Mouse (Mus musculus): Measurements from ENCODE around the gene Gys1. TPM values are rescaled to one million over a fixed set of nuclear protein-coding genes. Genes with fewer than 3 reads are reported as not detected.

Gys1 gene
- 11.4 and 11.8 TPM in 2 replicates for polyA plus RNA-seq (2012; ENCODE audit: low replicate concordance)

DNA sequence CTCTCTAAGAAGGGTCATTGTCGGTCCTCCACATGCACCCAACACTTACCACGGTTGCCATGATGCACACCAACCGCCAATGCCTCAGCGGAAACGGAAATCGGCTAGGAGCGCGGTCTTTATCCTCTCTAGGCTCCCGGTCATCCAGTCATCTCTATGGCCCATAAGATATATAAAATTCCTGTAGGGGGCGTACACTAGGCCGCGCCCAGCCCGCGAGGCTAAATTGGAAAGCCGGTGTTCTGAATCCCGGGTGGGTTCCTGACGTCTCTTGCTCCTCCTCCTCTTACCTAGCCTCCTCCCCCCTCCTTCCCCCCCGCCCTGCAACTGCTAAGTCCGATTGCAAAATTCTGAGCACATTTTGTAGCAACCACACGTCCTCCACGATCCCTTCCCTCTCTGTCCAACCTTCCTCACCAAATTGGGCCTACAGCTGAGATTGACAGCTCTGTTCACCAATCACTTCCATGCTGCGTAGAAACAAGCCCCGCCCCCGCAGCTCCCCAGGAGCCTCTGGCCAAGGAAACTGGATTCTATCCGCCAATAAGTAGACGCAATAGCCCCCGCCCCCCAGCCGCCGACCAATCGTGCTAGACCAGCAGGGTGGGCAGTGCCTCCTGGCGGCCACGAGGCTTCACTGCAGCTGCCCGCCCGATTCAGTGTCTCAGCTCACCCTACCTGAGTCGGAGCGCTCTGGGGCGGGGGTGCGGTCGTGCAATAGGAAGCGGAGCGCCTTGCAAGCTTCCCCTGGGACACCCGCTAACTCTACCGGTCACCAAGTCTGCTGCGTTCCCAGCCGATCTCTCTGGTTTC, at the start of gene Gys1:
TSS of gene Gys1 (plus strand) at position 642 of the 813 bp plus-strand sequence.

GRCm38 (mm10) chr7:45395578-45396336, 38.9 kb upstream of the Gys1 start, which contains the start of gene Snrnp70:
TSS of gene Snrnp70 (minus strand) at chr7:45395742.

DNA sequence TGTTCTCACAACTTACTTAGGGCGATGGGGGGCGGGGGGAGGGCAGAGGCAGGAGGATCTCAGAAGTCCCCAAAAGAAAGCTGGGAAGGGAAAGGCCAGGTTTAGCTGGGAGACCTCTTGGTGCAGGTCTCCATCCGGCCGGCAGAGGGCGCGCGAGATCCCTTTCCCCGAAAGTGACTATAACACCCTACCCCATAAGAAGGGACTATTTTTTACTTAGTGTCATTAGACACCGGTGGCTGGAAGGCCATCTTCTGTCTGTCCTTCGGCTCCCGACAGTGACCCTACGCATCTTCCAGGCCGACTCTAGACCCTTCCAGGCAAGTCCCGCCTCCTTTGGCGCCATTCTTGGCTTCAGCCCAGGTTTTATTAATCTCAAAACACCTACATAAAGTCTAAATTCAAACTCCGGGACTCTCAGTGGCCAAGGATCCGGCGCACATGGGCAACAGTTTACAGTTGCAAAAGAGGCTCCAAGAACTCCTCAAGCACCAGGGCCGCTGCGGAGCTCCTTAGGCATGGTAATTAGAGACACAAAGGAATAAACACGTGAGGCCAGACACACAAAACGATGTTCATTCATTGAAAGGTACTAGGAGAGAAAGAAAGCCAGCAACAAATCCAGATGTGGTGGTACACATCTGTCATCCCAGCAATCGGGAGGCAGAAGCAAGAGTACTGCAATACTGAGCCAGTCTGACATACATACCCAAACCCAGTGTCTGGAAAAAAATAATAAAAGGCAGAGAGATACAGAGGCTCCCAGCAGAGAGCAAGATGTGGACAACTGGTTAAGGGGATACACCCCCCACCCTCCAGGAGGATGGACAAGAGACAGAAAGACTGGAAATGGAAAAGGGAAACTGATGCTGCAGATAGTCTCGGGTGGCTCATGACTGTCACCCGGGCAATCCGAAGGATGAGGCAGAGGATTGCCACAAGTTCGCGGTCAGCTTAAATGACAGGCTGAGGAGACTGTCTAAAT, 29.3 kb upstream of the Gys1 start, which contains the start of gene Kcna7:
TSS of gene Kcna7 (plus strand) at position 563 of the 985 bp plus-strand sequence.

DNA sequence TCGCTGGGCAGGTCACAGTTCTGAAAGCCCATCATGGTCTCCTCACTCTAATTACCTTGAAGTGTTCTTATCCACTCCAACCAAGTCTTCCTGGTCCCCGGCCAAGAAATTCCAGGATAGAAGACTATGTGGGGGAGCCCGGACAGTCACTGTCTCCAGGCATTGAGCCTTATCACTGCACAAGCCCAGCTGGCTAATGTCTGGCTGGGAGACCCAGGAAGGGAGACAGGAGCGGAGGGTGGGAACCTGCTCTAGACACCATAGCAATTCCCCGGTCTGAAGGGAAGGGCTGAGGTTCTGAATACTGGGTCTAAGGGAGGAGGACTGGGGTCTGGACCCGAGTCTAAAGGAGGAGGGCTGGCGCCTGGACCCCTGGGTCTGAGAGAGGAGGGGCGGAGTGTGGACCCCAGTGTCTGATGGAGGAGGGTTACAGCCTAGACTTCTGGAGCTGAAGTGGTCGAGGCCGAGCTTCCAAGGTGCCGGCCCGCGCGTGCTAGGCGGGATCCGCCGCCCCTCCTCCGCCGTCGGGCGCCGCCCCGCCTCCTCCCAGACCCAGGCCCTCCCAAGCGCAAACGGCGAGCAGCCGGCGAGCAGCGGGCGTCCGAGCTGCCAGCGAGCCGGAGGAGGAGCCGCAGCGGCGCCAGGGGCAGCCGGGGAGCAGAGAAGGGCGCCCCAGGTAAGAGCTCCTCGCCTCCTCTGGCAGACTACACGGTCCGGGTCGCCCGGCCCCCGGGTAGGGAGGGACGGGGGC, 21.4 kb upstream of the Gys1 start, which contains the start of gene Ntf5:
TSS of gene Ntf5 (plus strand) at position 583 of the 751 bp plus-strand sequence.

DNA sequence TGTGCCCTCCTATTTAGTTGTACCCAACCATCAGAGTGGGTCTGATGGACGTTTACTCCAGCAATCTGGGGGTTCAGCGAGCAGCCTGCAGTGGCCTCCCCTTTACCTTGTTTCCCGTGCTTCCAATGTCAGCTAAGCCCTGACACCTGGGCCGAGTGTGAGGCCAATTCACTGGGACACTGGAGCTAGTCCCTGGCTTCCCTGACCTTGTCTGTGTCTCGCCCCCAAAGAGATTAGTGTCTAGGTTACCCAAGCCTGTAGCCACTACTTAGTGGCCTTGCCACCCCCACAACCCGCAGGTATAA, 14.1 kb upstream of the Gys1 start, which contains the start of gene Lhb:
TSS of gene Lhb (plus strand) at position 206 of the 305 bp plus-strand sequence.

DNA sequence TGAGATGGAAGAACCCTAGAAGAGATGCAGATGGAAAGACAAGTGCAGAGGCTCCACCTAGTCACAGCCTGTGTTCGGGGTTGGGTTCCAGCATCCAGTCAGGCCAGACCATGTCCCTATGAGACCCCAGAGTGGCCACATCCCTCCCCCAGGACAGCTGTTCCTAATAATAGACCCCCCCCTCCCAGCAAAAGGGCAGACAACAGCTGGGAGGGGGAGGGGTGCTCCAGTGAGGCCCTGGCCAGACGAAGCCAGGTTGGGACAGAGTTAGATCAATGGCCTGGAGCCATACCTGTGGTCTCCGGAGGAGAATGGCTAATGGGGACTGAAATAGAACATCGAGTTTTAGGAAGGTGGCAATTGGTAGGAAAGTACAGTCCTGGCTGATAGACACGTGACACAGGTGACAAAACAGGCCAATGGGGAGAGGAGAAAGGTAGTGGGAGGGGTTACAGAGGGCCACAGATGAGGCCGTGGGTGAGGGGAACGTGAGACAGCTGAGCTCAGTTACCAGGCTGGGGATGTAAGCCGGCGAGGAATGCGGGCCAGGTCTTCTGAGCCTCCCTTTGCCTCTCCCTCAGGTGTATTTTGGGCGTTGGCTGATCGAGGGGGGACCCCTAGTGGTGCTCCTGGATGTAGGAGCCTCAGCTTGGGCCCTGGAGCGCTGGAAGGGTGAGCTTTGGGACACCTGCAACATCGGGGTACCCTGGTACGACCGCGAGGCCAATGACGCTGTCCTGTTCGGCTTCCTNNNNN, 3.1 kb downstream of the Gys1 start, which contains the start of gene Ruvbl2:
TSS of gene Ruvbl2 (minus strand) at position 576 of the 756 bp plus-strand sequence.

GRCm38 (mm10) chr7:45459564-45460140, 25.0 kb downstream of the Gys1 start, which contains the start of gene Ftl1:
TSS of gene Ftl1 (minus strand) at chr7:45459884.

DNA sequence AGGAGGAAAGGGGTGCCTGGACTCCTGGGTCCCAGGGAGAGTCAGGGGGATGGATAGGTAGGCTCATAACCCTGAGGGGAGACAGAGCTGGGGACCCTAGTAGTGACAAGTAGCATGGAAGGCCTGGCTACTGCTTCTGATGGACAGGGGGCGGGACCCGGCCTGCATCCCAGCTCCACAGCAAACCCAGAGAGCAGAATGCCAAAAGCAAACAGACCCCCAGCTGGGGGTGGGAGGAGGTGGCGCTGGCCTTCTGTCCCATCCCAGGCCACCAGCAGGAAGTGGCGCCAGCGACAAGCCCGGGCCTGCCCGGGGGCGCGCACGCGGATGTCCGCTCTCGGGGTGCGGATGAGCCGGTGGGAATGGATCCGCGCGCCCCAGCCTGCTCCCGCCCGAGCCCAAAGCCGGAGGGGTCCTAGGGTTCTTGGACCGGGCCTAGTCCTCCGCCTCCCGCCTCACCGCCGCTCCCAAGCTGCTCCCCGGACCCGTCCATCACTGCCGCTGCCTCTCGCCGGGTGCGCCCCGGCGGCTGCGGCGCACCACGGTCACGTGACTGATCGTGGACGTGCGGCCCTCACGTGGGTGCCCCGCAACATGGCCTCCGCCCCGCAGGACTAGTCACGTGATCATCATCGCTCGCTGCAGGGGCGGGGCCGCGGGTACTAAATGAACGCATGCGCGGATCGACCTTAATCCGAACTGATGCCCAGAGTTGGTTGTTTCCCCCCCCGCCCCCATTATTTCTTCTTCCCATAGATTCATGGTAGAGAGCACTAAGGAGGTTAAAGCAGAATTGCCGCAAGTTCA, 31.8 kb downstream of the Gys1 start, which contains the start of gene Bax:
TSS of gene Bax (minus strand) at position 616 of the 807 bp plus-strand sequence.

GRCm38 (mm10) chr7:45481374-45481927, 46.8 kb downstream of the Gys1 start, which contains the start of gene Tulp2:
TSS of gene Tulp2 (plus strand) at chr7:45481877.

GRCm38 (mm10) chr7:45486761-45487415, 52.2 kb downstream of the Gys1 start, which contains the start of gene Gm45808:
TSS of gene Gm45808 (minus strand) at chr7:45486811.

GRCm38 (mm10) chr7:45488293-45489204, 53.9 kb downstream of the Gys1 start, which contains the start of gene Dhdh:
TSS of gene Dhdh (minus strand) at chr7:45488805.

Other genes starting within 250 kb of the Gys1 start
- gene Ccdc155, start 230.0 kb upstream of the Gys1 start, polyA plus RNA-seq (2012; ENCODE audit: low replicate concordance) = 1.1 and 1.2 TPM in 2 replicates
- gene Dkkl1, start 222.7 kb upstream of the Gys1 start, polyA plus RNA-seq (2012; ENCODE audit: low replicate concordance) = 46.7 and 92.2 TPM in 2 replicates
- gene Tead2, start 219.1 kb upstream of the Gys1 start, polyA plus RNA-seq (2012; ENCODE audit: low replicate concordance) = 1.1 and 1.3 TPM in 2 replicates
- gene Cd37, start 195.7 kb upstream of the Gys1 start, polyA plus RNA-seq (2012; ENCODE audit: low replicate concordance) = 162 and 431 TPM in 2 replicates
- gene Slc6a16, start 193.8 kb upstream of the Gys1 start, polyA plus RNA-seq (2012; ENCODE audit: low replicate concordance) = not detected in 2 replicates
- gene Slc6a21, start 157.3 kb upstream of the Gys1 start, polyA plus RNA-seq (2012; ENCODE audit: low replicate concordance) = 0.11 TPM in 1 of 2 replicates, not detected in the other
- gene Trpm4, start 101.1 kb upstream of the Gys1 start, polyA plus RNA-seq (2012; ENCODE audit: low replicate concordance) = 1.2 and 1.4 TPM in 2 replicates
- not detected in 2 replicates for gene Hrc, start 99.6 kb upstream of the Gys1 start, polyA plus RNA-seq (2012; ENCODE audit: low replicate concordance)
- 2.6 and 3.4 TPM in 2 replicates for gene Ppfia3, start 67.8 kb upstream of the Gys1 start, polyA plus RNA-seq (2012; ENCODE audit: low replicate concordance)
- 0.80 TPM in 1 of 2 replicates, not detected in the other for gene Lin7b, start 64.3 kb upstream of the Gys1 start, polyA plus RNA-seq (2012; ENCODE audit: low replicate concordance)
- 650 and 741 TPM in 2 replicates for gene Snrnp70, start 39.1 kb upstream of the Gys1 start, polyA plus RNA-seq (2012; ENCODE audit: low replicate concordance)
- gene Kcna7, start 29.2 kb upstream of the Gys1 start, polyA plus RNA-seq (2012; ENCODE audit: low replicate concordance) = not detected in 2 replicates
- gene Ntf5, start 21.1 kb upstream of the Gys1 start, polyA plus RNA-seq (2012; ENCODE audit: low replicate concordance) = not detected in 2 replicates
- not detected in 2 replicates for gene Lhb, start 14.0 kb upstream of the Gys1 start, polyA plus RNA-seq (2012; ENCODE audit: low replicate concordance)
- gene Ruvbl2, start 3.3 kb downstream of the Gys1 start, polyA plus RNA-seq (2012; ENCODE audit: low replicate concordance) = 293 and 559 TPM in 2 replicates
- 5,681 and 8,825 TPM in 2 replicates for gene Ftl1, start 25.0 kb downstream of the Gys1 start, polyA plus RNA-seq (2012; ENCODE audit: low replicate concordance)
- gene Bax, start 32.1 kb downstream of the Gys1 start, polyA plus RNA-seq (2012; ENCODE audit: low replicate concordance) = 180 and 264 TPM in 2 replicates
- 0.27 and 0.61 TPM in 2 replicates for gene Tulp2, start 47.0 kb downstream of the Gys1 start, polyA plus RNA-seq (2012; ENCODE audit: low replicate concordance)
- gene Gm45808, start 52.0 kb downstream of the Gys1 start, polyA plus RNA-seq (2012; ENCODE audit: low replicate concordance) = not detected in 2 replicates
- gene Dhdh, start 54.0 kb downstream of the Gys1 start, polyA plus RNA-seq (2012; ENCODE audit: low replicate concordance) = 0.83 and 1.7 TPM in 2 replicates
- 344 and 572 TPM in 2 replicates for gene Nucb1, start 75.6 kb downstream of the Gys1 start, polyA plus RNA-seq (2012; ENCODE audit: low replicate concordance)
- 200 and 371 TPM in 2 replicates for gene Ppp1r15a, start 91.4 kb downstream of the Gys1 start, polyA plus RNA-seq (2012; ENCODE audit: low replicate concordance)
- 2.0 and 2.8 TPM in 2 replicates for gene Plekha4, start 91.5 kb downstream of the Gys1 start, polyA plus RNA-seq (2012; ENCODE audit: low replicate concordance)
- gene Hsd17b14, start 120.0 kb downstream of the Gys1 start, polyA plus RNA-seq (2012; ENCODE audit: low replicate concordance) = 0.29 and 1.3 TPM in 2 replicates
- gene Bcat2, start 135.3 kb downstream of the Gys1 start, polyA plus RNA-seq (2012; ENCODE audit: low replicate concordance) = 17.8 and 57.8 TPM in 2 replicates
- 0.52 TPM in 1 of 2 replicates, not detected in the other for gene Fgf21, start 180.6 kb downstream of the Gys1 start, polyA plus RNA-seq (2012; ENCODE audit: low replicate concordance)
- gene Fut1, start 182.4 kb downstream of the Gys1 start, polyA plus RNA-seq (2012; ENCODE audit: low replicate concordance) = not detected in 2 replicates
- gene Izumo1, start 187.0 kb downstream of the Gys1 start, polyA plus RNA-seq (2012; ENCODE audit: low replicate concordance) = 0.42 and 0.64 TPM in 2 replicates
- gene Rasip1, start 192.6 kb downstream of the Gys1 start, polyA plus RNA-seq (2012; ENCODE audit: low replicate concordance) = 4.3 and 5.9 TPM in 2 replicates
- gene Mamstr, start 205.1 kb downstream of the Gys1 start, polyA plus RNA-seq (2012; ENCODE audit: low replicate concordance) = 0.10 and 0.50 TPM in 2 replicates
- gene Fut2, start 231.6 kb downstream of the Gys1 start, polyA plus RNA-seq (2012; ENCODE audit: low replicate concordance) = not detected in 2 replicates
- gene Ntn5, start 249.2 kb downstream of the Gys1 start, polyA plus RNA-seq (2012; ENCODE audit: low replicate concordance) = 0.69 and 0.93 TPM in 2 replicates

All from leukemia stem cell, adult 10-12 weeks (primary cell).